Mouse (Mus musculus) kidney, postnatal 0 days (tissue): ENCODE results near the gene Disp3. TPM values are rescaled to one million over a fixed set of nuclear protein-coding genes. Genes with fewer than 3 reads are reported as not detected.

ENCODE experiments used
- ATAC-seq: fragments of 200-750 bp; cut with Nextera tagmentation; replicated peaks from 2 replicates; pipeline ENCODE4 v1.8.0; 2017; ENCODE audit warnings: low read depth, moderate number of reproducible peaks, moderate TSS enrichment, moderate library complexity; ENCODE audit not compliant: low FRiP score
- DNase-seq: peaks from one replicate; pipeline ENCODE4 v3.0.0-alpha.2; 2016; ENCODE audit warnings: low spot score
- H3K27ac ChIP-seq: fragments of 300-500 bp; sonication (generic); 2 replicates; pipeline ENCODE4 v1.5.1; 2014; ENCODE audit warnings: mild to moderate bottlenecking
- H3K27me3 ChIP-seq: fragments of 300-500 bp; sonication (generic); 2 replicates; pipeline ENCODE4 v1.6.1; 2014; ENCODE audit warnings: low read length, mixed read lengths; ENCODE audit not compliant: insufficient read depth
- H3K36me3 ChIP-seq: fragments of 300-500 bp; sonication (generic); 2 replicates; pipeline ENCODE4 v1.6.1; 2014; ENCODE audit warnings: low read length, mixed read lengths; ENCODE audit not compliant: insufficient read depth
- H3K4me1 ChIP-seq: fragments of 300-500 bp; sonication (generic); replicated peaks from 2 replicates; pipeline ENCODE4 v1.6.1; 2014; ENCODE audit warnings: antibody characterized with exemption, low read length, mixed read lengths; ENCODE audit not compliant: insufficient read depth
- H3K4me2 ChIP-seq: fragments of 300-500 bp; sonication (generic); 2 replicates; pipeline ENCODE4 v1.6.1; 2014; ENCODE audit warnings: mild to moderate bottlenecking, low read length, moderate library complexity, mixed read lengths
- H3K4me3 ChIP-seq: fragments of 300-500 bp; sonication (generic); replicated peaks from 2 replicates; pipeline ENCODE4 v1.5.1; 2014; ENCODE audit warnings: low read depth, low read length
- H3K9ac ChIP-seq: fragments of 300-500 bp; sonication (generic); 2 replicates; pipeline ENCODE4 v1.6.1; 2014; ENCODE audit warnings: low read depth, low read length
- H3K9me3 ChIP-seq: fragments of 300-500 bp; sonication (generic); replicated peaks from 2 replicates; pipeline ENCODE4 v1.6.1; 2016; ENCODE audit warnings: low read length, inconsistent platforms, mixed read lengths
- CTCF ChIP-seq: IDR thresholded peaks from 2 replicates; pipeline ENCODE4 v1.5.1; 2016; ENCODE audit warnings: antibody characterized with exemption, low read depth, mild to moderate bottlenecking, moderate library complexity
- whole genome bisulfite sequencing: fragments of 180-500 bp; shearing (Covaris S2); extraction: QIAGEN DNeasy Blood & Tissue Kit; methylation state at CpG from one replicate; pipeline ENCODE4 v1.1.7; 2014; 5-methylcytosine and 5-hydroxymethylcytosine counted together
- polyA plus RNA-seq: library from polyadenylated mRNA; unstranded; fragments of >200 nt; fragmentation: Nextera tagmentation; extraction: Ambion mirVana; gene quantifications from 2 replicates; pipeline ENCODE4 v1.2.1, GENCODE M21; 2015

Disp3 gene
- polyA plus RNA-seq, 1 experiment from 2014 or later, result 0.21 TPM

DNA sequence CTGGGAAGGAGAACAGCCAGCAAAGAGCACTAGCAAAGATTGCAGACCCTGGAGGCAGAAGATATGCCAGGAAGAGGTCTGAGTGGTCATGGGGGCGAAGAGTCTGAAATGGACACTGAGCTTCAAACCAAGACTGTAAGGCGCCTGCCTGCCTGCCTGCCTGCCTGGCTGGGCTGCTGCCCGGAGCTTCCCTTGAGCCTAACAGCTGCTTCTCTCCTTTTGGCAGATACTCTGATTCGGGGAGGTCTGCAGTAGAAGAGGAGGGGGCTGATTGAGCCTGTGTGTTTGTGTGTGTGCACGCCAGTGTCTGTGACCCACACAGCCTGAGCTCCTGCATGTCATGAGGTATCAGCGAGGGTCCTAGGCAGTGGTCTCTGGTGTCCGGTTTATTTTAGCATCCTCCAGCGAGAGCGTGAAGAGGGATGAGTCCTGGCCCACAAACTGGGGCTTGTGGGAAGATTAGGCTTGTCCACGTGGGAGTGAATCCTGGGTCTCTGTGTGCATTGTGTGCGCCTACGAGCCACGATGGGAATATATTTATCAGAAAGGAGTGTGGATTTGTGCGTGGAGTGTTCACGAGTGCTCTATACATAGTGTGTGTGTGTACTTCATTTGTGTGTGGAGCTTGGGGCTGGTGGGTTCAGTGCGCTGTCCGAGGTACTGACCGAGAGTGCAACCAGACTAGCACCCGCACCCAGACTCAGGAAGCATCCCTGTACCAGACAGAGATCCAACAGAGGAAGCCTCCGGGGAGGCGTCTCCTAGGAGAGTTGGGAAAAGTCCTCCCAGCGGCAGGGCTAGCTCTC is 1.3 kb downstream of the Disp3 start:
- Histone ChIP-seq H3K9ac (no peak overlapping the region), H3K27ac (no peak overlapping the region), H3K4me3 (no peak overlapping the region), H3K27me3 (peaks cover 20% of the 10 kb centered on the region), H3K4me2 (no peak overlapping the region; the same call in 1 of the 2 replicates), H3K9me3 (no peaks in the 10 kb centered on the region), H3K4me1 (peaks cover 5% of the 10 kb centered on the region; the same call in 1 of the 2 replicates), H3K36me3 (no peaks in the 10 kb centered on the region)
- DNase-seq, result peak; percentile 73
- 17% methylated on average over 22 of the region's 22 CpGs for WGBS
- no peak for ATAC-seq
- no peak for TF ChIP-seq CTCF

DNA sequence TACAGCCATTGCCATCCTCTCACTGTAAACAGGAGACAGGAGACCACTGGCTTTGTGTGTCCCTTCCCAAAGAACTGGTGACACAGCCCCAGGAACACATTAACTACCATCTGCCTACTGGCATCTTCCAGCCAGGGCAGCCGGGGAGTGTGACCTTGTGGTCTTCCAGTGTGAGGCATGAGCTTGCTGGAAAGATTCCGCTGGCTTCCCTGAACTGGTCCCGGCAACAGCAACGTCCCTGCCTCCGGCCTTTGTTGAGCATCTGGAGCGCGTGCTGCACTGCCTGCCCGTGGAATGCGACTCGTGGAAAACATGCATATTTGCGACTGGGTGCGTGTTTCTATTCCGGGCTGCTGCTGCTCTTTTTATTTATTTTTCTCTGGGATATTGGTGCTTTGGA is 3.5 kb downstream of the Disp3 start:
- Histone ChIP-seq H3K4me2 (no peak overlapping the region), H3K4me3 (no peak overlapping the region), H3K9ac (no peak overlapping the region), H3K27me3 (peaks cover 20% of the 10 kb centered on the region), H3K4me1 (peaks cover 5% of the 10 kb centered on the region; the same call in 1 of the 2 replicates), H3K36me3 (no peaks in the 10 kb centered on the region), H3K9me3 (no peaks in the 10 kb centered on the region), H3K27ac (no peak overlapping the region)
- ATAC-seq (no peak), DNase-seq (no peak)
- TF ChIP-seq CTCF, result no peak
- 36% methylated on average over 13 of the region's 13 CpGs for WGBS

DNA sequence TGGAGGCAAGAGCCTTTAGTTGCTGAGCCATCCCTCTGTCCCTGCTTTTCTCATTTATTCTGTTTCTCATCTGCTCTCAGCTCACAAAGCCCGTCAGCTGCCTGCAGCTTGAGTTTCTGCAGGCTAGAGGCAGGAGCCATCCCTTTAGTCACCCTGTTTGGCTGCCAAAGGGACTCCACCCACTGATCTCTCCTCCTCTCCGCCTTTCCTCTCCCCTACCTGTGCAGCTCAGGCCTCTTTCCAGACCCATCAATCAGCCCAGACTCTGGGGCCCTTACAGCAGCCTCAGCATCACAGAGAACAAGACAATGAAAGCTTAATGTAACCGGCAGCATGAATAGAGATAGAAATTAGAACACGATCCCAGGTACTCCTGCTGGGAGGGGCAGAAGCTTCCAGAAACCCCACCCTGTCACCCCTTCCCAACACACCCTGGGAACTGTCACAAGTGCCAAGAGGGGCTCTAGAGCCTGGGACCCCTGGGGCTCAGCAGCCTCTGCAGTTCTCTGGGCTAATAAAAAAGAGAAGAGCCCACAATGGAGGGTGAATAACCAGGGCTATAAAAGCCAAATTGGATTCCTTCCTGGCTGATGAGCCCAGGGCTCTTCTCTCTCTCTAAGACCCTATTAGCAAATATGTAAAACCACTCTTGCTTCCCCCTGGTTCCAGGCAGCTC is 10.8 kb downstream of the Disp3 start:
- no peaks in the 10 kb centered on the region for H3K9me3 ChIP-seq
- H3K4me1 ChIP-seq, result no peaks in the 10 kb centered on the region
- ATAC-seq (no peak), DNase-seq (no peak)
- H3K27me3 ChIP-seq, result peaks cover 6% of the 10 kb centered on the region
- H3K4me2 ChIP-seq, result no peak overlapping the region
- no peak for TF ChIP-seq CTCF
- no peak overlapping the region for H3K4me3 ChIP-seq
- no peak overlapping the region for H3K27ac ChIP-seq
- H3K36me3 ChIP-seq, result no peaks in the 10 kb centered on the region
- 12% methylated on average over 4 of the region's 4 CpGs for WGBS
- no peak overlapping the region for H3K9ac ChIP-seq

DNA sequence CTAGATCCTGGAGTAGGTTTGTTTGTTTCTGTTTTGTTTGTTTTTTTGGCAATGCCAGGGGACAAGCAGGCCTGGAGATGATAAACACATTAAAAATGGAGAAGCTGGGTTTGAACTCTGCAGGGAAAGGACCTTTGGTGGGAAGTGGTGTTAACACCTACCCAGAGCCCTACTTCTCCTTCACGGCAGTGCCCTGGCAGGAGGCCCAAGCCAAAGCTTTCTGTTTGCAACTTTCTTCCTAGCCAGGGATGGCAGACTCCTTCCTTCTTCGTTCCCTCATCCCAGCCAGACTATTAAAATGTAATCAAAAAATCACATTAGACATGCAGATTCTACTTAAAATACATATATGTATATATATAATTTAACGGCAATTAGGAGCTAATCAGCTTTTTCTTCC is 13.1 kb downstream of the Disp3 start:
- Histone ChIP-seq H3K4me1 (no peaks in the 10 kb centered on the region), H3K27ac (no peak overlapping the region), H3K27me3 (peaks cover 14% of the 10 kb centered on the region), H3K4me3 (no peak overlapping the region), H3K9ac (no peak overlapping the region), H3K36me3 (no peaks in the 10 kb centered on the region), H3K9me3 (no peaks in the 10 kb centered on the region), H3K4me2 (no peak overlapping the region)
- ATAC-seq (no peak), DNase-seq (no peak)
- 59% methylated on average over 3 of the region's 3 CpGs for WGBS
- TF ChIP-seq CTCF, result no peak

DNA sequence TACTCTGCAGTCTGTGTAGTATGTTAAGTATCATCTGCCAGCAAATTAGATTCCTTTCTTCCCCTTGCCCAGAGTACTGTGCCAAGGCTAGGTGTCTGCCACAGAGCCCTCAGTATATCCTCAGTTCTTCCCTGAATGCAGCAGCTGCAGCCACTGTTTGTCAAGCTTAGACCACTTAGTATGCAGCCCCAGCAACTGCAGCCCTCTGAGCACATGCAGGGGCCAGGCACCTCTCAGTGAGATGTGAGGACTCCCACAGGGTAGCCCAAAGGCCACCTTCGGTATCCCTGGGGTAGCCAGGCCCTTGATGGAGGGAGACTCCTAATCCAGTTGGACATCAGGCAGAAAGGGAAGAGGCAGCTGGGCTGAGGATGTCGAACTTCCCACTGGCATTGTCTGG is 14.5 kb downstream of the Disp3 start:
- no peak for TF ChIP-seq CTCF
- no peaks in the 10 kb centered on the region for H3K36me3 ChIP-seq
- no peak overlapping the region for H3K4me2 ChIP-seq
- ATAC-seq (no peak), DNase-seq (no peak)
- H3K4me1 ChIP-seq, result no peaks in the 10 kb centered on the region
- peaks cover 14% of the 10 kb centered on the region for H3K27me3 ChIP-seq
- no peaks in the 10 kb centered on the region for H3K9me3 ChIP-seq
- H3K4me3 ChIP-seq, result no peak overlapping the region
- WGBS, result 19% methylated on average over 2 of the region's 2 CpGs
- no peak overlapping the region for H3K9ac ChIP-seq
- H3K27ac ChIP-seq, result no peak overlapping the region

DNA sequence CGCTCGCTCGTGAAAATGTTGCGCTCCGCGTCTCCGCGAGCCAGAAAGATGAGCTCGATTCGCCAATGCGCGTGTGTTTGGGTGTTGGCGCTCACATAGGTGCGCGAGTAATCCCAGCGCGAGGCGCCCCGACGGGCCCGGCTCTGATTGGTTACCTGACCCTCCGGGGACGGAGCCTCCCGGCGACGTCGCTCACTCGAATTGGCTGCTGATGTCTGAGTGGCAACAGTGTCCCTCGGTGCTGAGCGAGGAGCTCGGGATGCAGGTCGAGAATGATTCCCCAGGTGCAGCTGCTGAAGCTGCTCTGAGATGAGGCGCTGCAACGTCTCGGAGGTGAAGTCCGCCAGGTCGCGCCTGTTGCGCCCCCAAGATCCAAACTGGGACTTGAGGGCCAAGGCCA is 16.1 kb downstream of the Disp3 start:
- Histone ChIP-seq H3K9me3 (no peaks in the 10 kb centered on the region), H3K9ac (no peak overlapping the region), H3K4me1 (no peaks in the 10 kb centered on the region), H3K36me3 (no peaks in the 10 kb centered on the region), H3K4me2 (no peak overlapping the region), H3K27me3 (peaks cover 14% of the 10 kb centered on the region), H3K4me3 (no peak overlapping the region), H3K27ac (no peak overlapping the region)
- ATAC-seq (no peak), DNase-seq (no peak)
- 6% methylated on average over 39 of the region's 39 CpGs for WGBS
- TF ChIP-seq CTCF, result no peak
